Mouse (Mus musculus) CH12.LX (cell line): Measurements from ENCODE around the gene S100a2.

Source experiments
- BHLHE40 ChIP-seq: IDR thresholded peaks from 2 replicates; pipeline ENCODE4 v1.6.1; 2011; ENCODE audit warnings: mild to moderate bottlenecking, low read depth, low read length, improper control_type of control experiment
- CHD2 ChIP-seq: IDR thresholded peaks from 2 replicates; pipeline ENCODE4 v1.6.1; 2011; ENCODE audit warnings: low read length, improper control_type of control experiment
- CTCF ChIP-seq, 2 experiments: IDR thresholded peaks in 1 of 2; conservative IDR thresholded peaks in 1 of 2; 2 replicates each; pipeline ENCODE4 v1.5.1; 2011 to 2012; ENCODE audit warnings: low read depth in 2 of 2, low read length in 2 of 2, improper control_type of control experiment in 1 of 2, inconsistent platforms in 1 of 2, mild to moderate bottlenecking in 1 of 2, moderate library complexity in 1 of 2
- EP300 ChIP-seq: IDR thresholded peaks from 2 replicates; pipeline ENCODE4 v1.6.1; 2011; ENCODE audit warnings: low read length, improper control_type of control experiment
- HCFC1 ChIP-seq: IDR thresholded peaks from 2 replicates; pipeline ENCODE4 v1.6.1; 2012; ENCODE audit warnings: low read depth, mild to moderate bottlenecking, inconsistent platforms, low read length, improper control_type of control experiment
- KAT2A ChIP-seq: IDR thresholded peaks from 2 replicates; pipeline ENCODE4 v1.6.1; 2012; ENCODE audit warnings: low read length, improper control_type of control experiment, inconsistent platforms; ENCODE audit not compliant: insufficient replicate concordance
- POLR2A ChIP-seq: IDR thresholded peaks from 2 replicates; pipeline ENCODE4 v1.6.1; 2011; ENCODE audit warnings: low read depth, mild to moderate bottlenecking, improper control_type of control experiment, low read length
- SIN3A ChIP-seq: IDR thresholded peaks from 2 replicates; pipeline ENCODE4 v1.6.1; 2012; ENCODE audit warnings: low read length, improper control_type of control experiment, inconsistent platforms
- UBTF ChIP-seq: IDR thresholded peaks from 2 replicates; pipeline ENCODE4 v1.6.1; 2012; ENCODE audit warnings: low read depth, mild to moderate bottlenecking, inconsistent platforms, low read length, improper control_type of control experiment, moderate library complexity
- USF1 ChIP-seq: IDR thresholded peaks from 2 replicates; pipeline ENCODE4 v1.6.1; 2014; ENCODE audit warnings: low read depth, mild to moderate bottlenecking, inconsistent platforms, low read length, improper control_type of control experiment
- USF2 ChIP-seq: conservative IDR thresholded peaks from 2 replicates; pipeline ENCODE4 v1.6.1; 2011; ENCODE audit warnings: low read depth, low read length, improper control_type of control experiment
- ZNF384 ChIP-seq: IDR thresholded peaks from 2 replicates; pipeline ENCODE4 v1.6.1; 2012; ENCODE audit warnings: low read depth, low read length, improper control_type of control experiment, inconsistent platforms

- TF ChIP-seq CHD2, result no peak
- no peak for TF ChIP-seq SIN3A
- no peak for TF ChIP-seq CTCF (conservative IDR thresholded peaks at IDR 0.05 in 1 of 2, IDR thresholded peaks at IDR 0.05 in 1 of 2; ENCODE audit: low read depth in 2 of 2, low read length in 2 of 2)
- TF ChIP-seq KAT2A, result no peak
- no peak for TF ChIP-seq HCFC1
- no peak for TF ChIP-seq EP300
- TF ChIP-seq POLR2A, result no peak
- TF ChIP-seq USF1, result no peak
- TF ChIP-seq ZNF384, result no peak
- no peak for TF ChIP-seq BHLHE40
- TF ChIP-seq UBTF, result no peak
- TF ChIP-seq USF2, result no peak
Observed at GRCm38 (mm10) chr3:90600036-90600435, 10.0 kb downstream of the S100a2 start.
